10 mouse cellular contexts compared by ENCODE assay signal in the genomic region with DNA sequence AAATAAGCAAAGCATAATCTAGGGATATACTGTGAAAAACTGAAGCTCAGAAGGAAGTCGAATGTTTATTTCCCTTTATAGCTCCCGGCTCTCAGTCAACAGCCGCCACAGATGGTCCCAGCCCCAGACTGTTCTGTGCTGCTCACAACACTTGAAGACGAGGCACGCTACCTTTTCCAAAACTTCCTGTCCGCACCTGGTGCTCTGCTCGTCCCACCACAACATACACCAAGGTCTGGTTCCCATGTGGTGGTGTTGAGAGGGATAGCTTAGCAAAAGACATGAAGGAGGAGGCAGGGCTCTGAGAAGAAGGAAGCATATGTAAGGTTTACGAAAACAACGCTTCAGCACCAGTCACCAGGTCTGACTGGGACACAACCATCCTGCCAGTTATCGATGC.
DNase-seq lines count a peak whose midpoint lies in the region; ATAC-seq lines count a peak whose summit lies in the region.
"Had no signal": no experiment of that assay in that cellular context is flagged by ENCODE, and none has a peak within 500 bp of the region (broad histone marks: within the 10 kb centered on the region; RNA-seq: fewer than 3 reads in every experiment).

No protein-coding gene starts in this region.

- 65% methylated on average over 10 of the region's 10 CpGs for WGBS in forebrain, embryonic 16.5 days
- 91% methylated on average over 10 of the region's 10 CpGs for WGBS in forebrain, embryonic 12.5 days
- WGBS in lung, embryonic 16.5 days, result 30% methylated on average over 10 of the region's 10 CpGs
- 40% methylated on average over 10 of the region's 10 CpGs for WGBS in intestine, embryonic 16.5 days
- WGBS in stomach, embryonic 15.5 days, result 45% methylated on average over 10 of the region's 10 CpGs
- 51% methylated on average over 10 of the region's 10 CpGs for WGBS in liver, embryonic 12.5 days (ENCODE audit: insufficient replicate concordance)

- ATAC-seq in forebrain, embryonic 16.5 days, result no peak; the same call in 1 of the 2 replicates
- no peak for ATAC-seq in forebrain, embryonic 12.5 days (ENCODE audit: low FRiP score)
- ATAC-seq in lung, embryonic 16.5 days (ENCODE audit: low read depth), result peak; percentile 68
- ATAC-seq in intestine, embryonic 16.5 days, result peak; percentile 55
- no peak for ATAC-seq in stomach, embryonic 15.5 days (ENCODE audit: insufficient read depth, low FRiP score, low read depth)
- ATAC-seq in liver, embryonic 12.5 days, result no peak

- no peak overlapping the region for H3K9ac ChIP-seq in forebrain, embryonic 16.5 days (replicated peaks; ENCODE audit: low read depth, low read length)
- H3K9ac ChIP-seq in forebrain, embryonic 12.5 days, result no peak overlapping the region
- no peak overlapping the region for H3K9ac ChIP-seq in lung, embryonic 16.5 days (ENCODE audit: low read length)
- no peak overlapping the region for H3K9ac ChIP-seq in intestine, embryonic 16.5 days (ENCODE audit: low read depth, low read length)
- no peak overlapping the region for H3K9ac ChIP-seq in stomach, embryonic 15.5 days
- H3K9ac ChIP-seq in liver, embryonic 12.5 days, result no peak overlapping the region
- H3K9ac ChIP-seq: heart, embryonic 15.5 days had no signal

- no peak for DNase-seq in lung, postnatal 4 days
- no peak for DNase-seq in adrenal gland, postnatal 36 days
- DNase-seq: kidney, adult 18-20 months had no signal

- no peak overlapping the region for H3K4me3 ChIP-seq in forebrain, embryonic 16.5 days (replicated peaks; ENCODE audit: low read length)
- no peak overlapping the region for H3K4me3 ChIP-seq in forebrain, embryonic 12.5 days (replicated peaks)
- H3K4me3 ChIP-seq in lung, embryonic 16.5 days (ENCODE audit: low read length), result no peak overlapping the region
- no peak overlapping the region for H3K4me3 ChIP-seq in intestine, embryonic 16.5 days (ENCODE audit: low read length)
- H3K4me3 ChIP-seq in stomach, embryonic 15.5 days (replicated peaks), result no peak overlapping the region
- H3K4me3 ChIP-seq in liver, embryonic 12.5 days, result no peak overlapping the region
- H3K4me3 ChIP-seq: heart, embryonic 15.5 days had no signal

- peaks cover 6% of the 10 kb centered on the region for H3K4me1 ChIP-seq in forebrain, embryonic 16.5 days (replicated peaks; ENCODE audit: control insufficient read depth, insufficient read depth, low read length)
- H3K4me1 ChIP-seq in forebrain, embryonic 12.5 days, result no peaks in the 10 kb centered on the region
- peaks cover 8% of the 10 kb centered on the region for H3K4me1 ChIP-seq in lung, embryonic 16.5 days (replicated peaks; ENCODE audit: control insufficient read depth, insufficient read depth, low read length)
- peaks cover 5% of the 10 kb centered on the region for H3K4me1 ChIP-seq in intestine, embryonic 16.5 days (ENCODE audit: control insufficient read depth, insufficient read depth, low read length)
- peaks cover 3% of the 10 kb centered on the region; the same call in 1 of the 2 replicates for H3K4me1 ChIP-seq in stomach, embryonic 15.5 days
- no peaks in the 10 kb centered on the region for H3K4me1 ChIP-seq in liver, embryonic 12.5 days

- no peaks in the 10 kb centered on the region for H3K36me3 ChIP-seq in forebrain, embryonic 16.5 days (ENCODE audit: control insufficient read depth, insufficient read depth)
- no peaks in the 10 kb centered on the region for H3K36me3 ChIP-seq in forebrain, embryonic 12.5 days (replicated peaks)
- no peaks in the 10 kb centered on the region for H3K36me3 ChIP-seq in lung, embryonic 16.5 days (ENCODE audit: control insufficient read depth, insufficient read depth, low read length)
- no peaks in the 10 kb centered on the region for H3K36me3 ChIP-seq in intestine, embryonic 16.5 days (ENCODE audit: control insufficient read depth, insufficient read depth, low read length)
- H3K36me3 ChIP-seq in stomach, embryonic 15.5 days, result no peaks in the 10 kb centered on the region
- no peaks in the 10 kb centered on the region for H3K36me3 ChIP-seq in liver, embryonic 12.5 days
- H3K36me3 ChIP-seq: heart, embryonic 15.5 days had no signal

- peak overlapping the region; percentile 23; the same call in 1 of the 2 replicates for H3K27ac ChIP-seq in forebrain, embryonic 16.5 days (ENCODE audit: low read length)
- H3K27ac ChIP-seq in forebrain, embryonic 12.5 days, result no peak overlapping the region
- H3K27ac ChIP-seq in lung, embryonic 16.5 days (ENCODE audit: low read length), result peak overlapping the region; percentile 56
- peak overlapping the region; percentile 17; the same call in 1 of the 2 replicates for H3K27ac ChIP-seq in intestine, embryonic 16.5 days (ENCODE audit: low read length)
- H3K27ac ChIP-seq in stomach, embryonic 15.5 days, result no peak overlapping the region
- no peak overlapping the region for H3K27ac ChIP-seq in liver, embryonic 12.5 days
- H3K27ac ChIP-seq: heart, embryonic 15.5 days had no signal

- H3K9me3 ChIP-seq in forebrain, embryonic 16.5 days (ENCODE audit: control insufficient read depth, low read length), result no peaks in the 10 kb centered on the region
- H3K9me3 ChIP-seq in forebrain, embryonic 12.5 days, result no peaks in the 10 kb centered on the region
- no peaks in the 10 kb centered on the region for H3K9me3 ChIP-seq in lung, embryonic 16.5 days (ENCODE audit: control insufficient read depth, low read length)
- no peaks in the 10 kb centered on the region for H3K9me3 ChIP-seq in intestine, embryonic 16.5 days (ENCODE audit: control insufficient read depth, low read length)
- H3K9me3 ChIP-seq in stomach, embryonic 15.5 days, result no peaks in the 10 kb centered on the region
- no peaks in the 10 kb centered on the region for H3K9me3 ChIP-seq in liver, embryonic 12.5 days (replicated peaks)
- H3K9me3 ChIP-seq: heart, embryonic 15.5 days had no signal

- no peak overlapping the region for H3K4me2 ChIP-seq in forebrain, embryonic 16.5 days (ENCODE audit: low read length)
- no peak overlapping the region for H3K4me2 ChIP-seq in forebrain, embryonic 12.5 days
- peak overlapping the region; percentile 40 for H3K4me2 ChIP-seq in lung, embryonic 16.5 days (ENCODE audit: low read depth, low read length)
- H3K4me2 ChIP-seq in intestine, embryonic 16.5 days (ENCODE audit: low read depth, low read length), result peak overlapping the region; percentile 22
- H3K4me2 ChIP-seq in stomach, embryonic 15.5 days, result peak overlapping the region; percentile 22; the same call in 1 of the 2 replicates
- H3K4me2 ChIP-seq in liver, embryonic 12.5 days, result no peak overlapping the region; the same call in 1 of the 2 replicates
- H3K4me2 ChIP-seq: heart, embryonic 15.5 days had no signal

- H3K27me3 ChIP-seq in forebrain, embryonic 16.5 days (replicated peaks; ENCODE audit: control insufficient read depth, insufficient read depth, low read length), result no peaks in the 10 kb centered on the region
- no peaks in the 10 kb centered on the region for H3K27me3 ChIP-seq in forebrain, embryonic 12.5 days
- no peaks in the 10 kb centered on the region for H3K27me3 ChIP-seq in lung, embryonic 16.5 days (ENCODE audit: control insufficient read depth, insufficient read depth, low read depth, low read length)
- no peaks in the 10 kb centered on the region for H3K27me3 ChIP-seq in intestine, embryonic 16.5 days (replicated peaks; ENCODE audit: control insufficient read depth, insufficient read depth, low read length)
- H3K27me3 ChIP-seq in stomach, embryonic 15.5 days (replicated peaks), result no peaks in the 10 kb centered on the region
- no peaks in the 10 kb centered on the region for H3K27me3 ChIP-seq in liver, embryonic 12.5 days (replicated peaks)
- H3K27me3 ChIP-seq: heart, embryonic 15.5 days had no signal

Comparison
In these comparisons a context has a peak if more than half of its experiments do, and no peak if none do; other contexts are left out.
1. H3K27ac ChIP-seq: peak in forebrain, embryonic 16.5 days (single experiment), lung, embryonic 16.5 days (single experiment) and intestine, embryonic 16.5 days (single experiment); none in forebrain, embryonic 12.5 days (single experiment), stomach, embryonic 15.5 days (single experiment) and liver, embryonic 12.5 days (single experiment).
2. ATAC-seq: peak in lung, embryonic 16.5 days (single experiment) and intestine, embryonic 16.5 days (single experiment); none in forebrain, embryonic 16.5 days (single experiment), forebrain, embryonic 12.5 days (single experiment), stomach, embryonic 15.5 days (single experiment) and liver, embryonic 12.5 days (single experiment).
3. H3K4me2 ChIP-seq: peak in lung, embryonic 16.5 days (single experiment), intestine, embryonic 16.5 days (single experiment) and stomach, embryonic 15.5 days (single experiment); none in forebrain, embryonic 16.5 days (single experiment), forebrain, embryonic 12.5 days (single experiment) and liver, embryonic 12.5 days (single experiment).